Mouse (Mus musculus): ENCODE results near the gene Fkrp.

Fkrp gene

GRCm38 (mm10) chr7:16837916-16838803 is 21.6 kb upstream of the Fkrp start:
- DNase-seq (ENCODE audit: low spot score in 2 of 2), result no peak

GRCm38 (mm10) chr7:16830449-16830848 is 13.9 kb upstream of the Fkrp start:
- DNase-seq (ENCODE audit: low spot score in 2 of 2), result no peak

GRCm38 (mm10) chr7:16827274-16827673 is 10.7 kb upstream of the Fkrp start:
- DNase-seq (ENCODE audit: low spot score in 2 of 2), result no peak

GRCm38 (mm10) chr7:16826571-16826970 is 10.0 kb upstream of the Fkrp start:
- no peak for DNase-seq (ENCODE audit: low spot score in 2 of 2)

GRCm38 (mm10) chr7:16825785-16826184 is 9.3 kb upstream of the Fkrp start:
- DNase-seq (ENCODE audit: low spot score in 2 of 2), result no peak

- no peak for DNase-seq (ENCODE audit: low spot score in 2 of 2)
Observed at GRCm38 (mm10) chr7:16823734-16824133, 7.2 kb upstream of the Fkrp start.

GRCm38 (mm10) chr7:16821669-16822101 is 5.2 kb upstream of the Fkrp start:
- DNase-seq (ENCODE audit: low spot score in 2 of 2), result no peak

- no peak for DNase-seq (ENCODE audit: low spot score in 2 of 2)
Observed at GRCm38 (mm10) chr7:16821091-16821490, 4.6 kb upstream of the Fkrp start.

GRCm38 (mm10) chr7:16820271-16820763 is 3.8 kb upstream of the Fkrp start:
- no peak for DNase-seq (ENCODE audit: low spot score in 2 of 2)

GRCm38 (mm10) chr7:16819794-16820193 is 3.3 kb upstream of the Fkrp start:
- no peak for DNase-seq (ENCODE audit: low spot score in 2 of 2)

GRCm38 (mm10) chr7:16817693-16818092 is 1.2 kb upstream of the Fkrp start:
- DNase-seq (ENCODE audit: low spot score in 2 of 2), result no peak

GRCm38 (mm10) chr7:16816078-16816474 is 456 bp downstream of the Fkrp start:
- DNase-seq (ENCODE audit: low spot score in 2 of 2), result peak; percentile 40 to 69

GRCm38 (mm10) chr7:16815351-16815941 is 1.1 kb downstream of the Fkrp start, which contains the start of gene Strn4:
Gene Strn4 (plus strand): TSS chr7:16815889.
- no peak for DNase-seq (ENCODE audit: low spot score in 2 of 2)

GRCm38 (mm10) chr7:16812505-16812904 is 4.0 kb downstream of the Fkrp start:
- DNase-seq (ENCODE audit: low spot score in 2 of 2), result no peak

- no peak for DNase-seq (ENCODE audit: low spot score in 2 of 2)
Observed at GRCm38 (mm10) chr7:16811649-16812070, 4.9 kb downstream of the Fkrp start.

- DNase-seq (ENCODE audit: low spot score in 2 of 2), result no peak
Observed at GRCm38 (mm10) chr7:16810920-16811648, 5.4 kb downstream of the Fkrp start.

GRCm38 (mm10) chr7:16810399-16810919 is 6.1 kb downstream of the Fkrp start:
- no peak for DNase-seq (ENCODE audit: low spot score in 2 of 2)

GRCm38 (mm10) chr7:16809739-16810138 is 6.8 kb downstream of the Fkrp start:
- DNase-seq (ENCODE audit: low spot score in 2 of 2), result peak; percentile 53 to 59

- DNase-seq (ENCODE audit: low spot score in 2 of 2), result no peak
Observed at GRCm38 (mm10) chr7:16808647-16809046, 7.9 kb downstream of the Fkrp start.

GRCm38 (mm10) chr7:16807936-16808335 is 8.6 kb downstream of the Fkrp start:
- no peak for DNase-seq (ENCODE audit: low spot score in 2 of 2)

- DNase-seq (ENCODE audit: low spot score in 2 of 2), result peak in 1 of 2 experiments; percentile 21
Observed at GRCm38 (mm10) chr7:16804409-16805028, 12.0 kb downstream of the Fkrp start.

Measured in urinary bladder, adult 18-20 months (tissue).